Mouse (Mus musculus) layer of hippocampus, adult 9-11 months (tissue): ENCODE measurements at regions not wholly inside any gene's neighbourhood (a gene's known extent, or its start where the extent isn't known, plus 50 kb on each side); places are given as distances from the start of the nearest gene placed in this dataset.

Experiments
- DNase-seq: peaks from one replicate; pipeline ENCODE4 v3.0.0; 2022

- no peak for DNase-seq
Observed at GRCm38 (mm10) chr6:7476907-7477306, 77.8 kb upstream of the Tac1 start.

GRCm38 (mm10) chr6:7494299-7494698 lies 60.4 kb upstream of the Tac1 start:
- no peak for DNase-seq

GRCm38 (mm10) chr6:7496766-7497165 lies 57.9 kb upstream of the Tac1 start:
- DNase-seq, result no peak
